Mouse (Mus musculus) liver, embryonic 15.5 days (tissue): ENCODE measurements at regions not wholly inside any gene's neighbourhood (a gene's known extent, or its start where the extent isn't known, plus 50 kb on each side); places are given as distances from the start of the nearest gene placed in this dataset.

Source experiments
- ATAC-seq: fragments of 200-750 bp; cut with Nextera tagmentation; 2 replicates; pipeline ENCODE4 v1.8.0; 2017; ENCODE audit warnings: moderate number of reproducible peaks, mild to moderate bottlenecking, moderate library complexity; ENCODE audit not compliant: insufficient read depth
- H3K27ac ChIP-seq: fragments of 300-500 bp; sonication (generic); replicated peaks from 2 replicates; pipeline ENCODE4 v1.5.1; 2015; ENCODE audit warnings: mild to moderate bottlenecking, inconsistent platforms
- H3K27me3 ChIP-seq: fragments of 300-500 bp; sonication (generic); 2 replicates; pipeline ENCODE4 v1.6.1; 2015; ENCODE audit warnings: mild to moderate bottlenecking, inconsistent platforms
- H3K36me3 ChIP-seq: fragments of 300-500 bp; sonication (generic); replicated peaks from 2 replicates; pipeline ENCODE4 v1.6.1; 2015; ENCODE audit warnings: moderate library complexity, mild to moderate bottlenecking, inconsistent platforms
- H3K4me1 ChIP-seq: fragments of 300-500 bp; sonication (generic); replicated peaks from 2 replicates; pipeline ENCODE4 v1.6.1; 2015; ENCODE audit warnings: inconsistent platforms
- H3K4me2 ChIP-seq: fragments of 300-500 bp; sonication (generic); 2 replicates; pipeline ENCODE4 v1.6.1; 2015; ENCODE audit warnings: moderate library complexity, mild to moderate bottlenecking, inconsistent platforms
- H3K4me3 ChIP-seq: fragments of 300-500 bp; sonication (generic); replicated peaks from 2 replicates; pipeline ENCODE4 v1.5.1; 2015; ENCODE audit warnings: mild to moderate bottlenecking, inconsistent platforms
- H3K9ac ChIP-seq: fragments of 300-500 bp; sonication (generic); 2 replicates; pipeline ENCODE4 v1.6.1; 2015; ENCODE audit warnings: moderate library complexity, mild to moderate bottlenecking, inconsistent platforms
- H3K9me3 ChIP-seq: fragments of 300-500 bp; sonication (generic); replicated peaks from 2 replicates; pipeline ENCODE4 v1.6.1; 2016; ENCODE audit warnings: inconsistent platforms
- WGBS: fragments of 180-500 bp; shearing (Covaris S2); methylation state at CpG from one replicate; pipeline ENCODE4 v1.1.7; 2015; ENCODE audit warnings: mixed read lengths; ENCODE audit not compliant: insufficient replicate concordance; 5-methylcytosine and 5-hydroxymethylcytosine counted together

GRCm38 (mm10) chr4:83988314-83988713 is 463.0 kb downstream of the Ccdc171 start:
- H3K9me3 ChIP-seq: no peaks in the 10 kb centered on the region
- H3K36me3 ChIP-seq: no peaks in the 10 kb centered on the region
- H3K4me2 ChIP-seq: no peak overlapping the region
- no peak overlapping the region for H3K4me3 ChIP-seq
- WGBS: 39% methylated on average over 5 of the region's 5 CpGs
- H3K27me3 ChIP-seq: no peaks in the 10 kb centered on the region
- H3K4me1 ChIP-seq: no peaks in the 10 kb centered on the region
- no peak for ATAC-seq
- H3K9ac ChIP-seq: no peak overlapping the region
- no peak overlapping the region for H3K27ac ChIP-seq

- H3K9me3 ChIP-seq: no peaks in the 10 kb centered on the region
- no peak overlapping the region for H3K4me3 ChIP-seq
- H3K27me3 ChIP-seq: no peaks in the 10 kb centered on the region
- no peak overlapping the region for H3K27ac ChIP-seq
- H3K36me3 ChIP-seq: no peaks in the 10 kb centered on the region
- no peak overlapping the region for H3K4me2 ChIP-seq
- WGBS: 54% methylated on average over 13 of the region's 13 CpGs
- no peaks in the 10 kb centered on the region for H3K4me1 ChIP-seq
- no peak overlapping the region for H3K9ac ChIP-seq
- no peak for ATAC-seq
These were observed 465.0 kb downstream of the Ccdc171 start for GRCm38 (mm10) chr4:83990126-83990989.

- no peaks in the 10 kb centered on the region for H3K4me1 ChIP-seq
- no peaks in the 10 kb centered on the region for H3K9me3 ChIP-seq
- H3K36me3 ChIP-seq: no peaks in the 10 kb centered on the region
- no peak overlapping the region for H3K9ac ChIP-seq
- H3K27me3 ChIP-seq: no peaks in the 10 kb centered on the region
- WGBS: 10% methylated on average over 4 of the region's 4 CpGs
- no peak overlapping the region for H3K4me2 ChIP-seq
- no peak for ATAC-seq
- H3K27ac ChIP-seq: no peak overlapping the region
- no peak overlapping the region for H3K4me3 ChIP-seq
These were observed 465.9 kb downstream of the Ccdc171 start for GRCm38 (mm10) chr4:83991195-83991594.

GRCm38 (mm10) chr4:83997079-83997478 is 471.7 kb downstream of the Ccdc171 start:
- no peak overlapping the region for H3K4me2 ChIP-seq
- ATAC-seq: no peak
- H3K36me3 ChIP-seq: no peaks in the 10 kb centered on the region
- WGBS: 30% methylated on average over 4 of the region's 4 CpGs
- no peaks in the 10 kb centered on the region for H3K4me1 ChIP-seq
- no peak overlapping the region for H3K27ac ChIP-seq
- no peaks in the 10 kb centered on the region for H3K9me3 ChIP-seq
- no peaks in the 10 kb centered on the region for H3K27me3 ChIP-seq
- no peak overlapping the region for H3K9ac ChIP-seq
- no peak overlapping the region for H3K4me3 ChIP-seq

- WGBS: 70% methylated on average over 7 of the region's 7 CpGs
- H3K4me3 ChIP-seq: no peak overlapping the region
- no peaks in the 10 kb centered on the region for H3K4me1 ChIP-seq
- H3K4me2 ChIP-seq: no peak overlapping the region
- H3K27me3 ChIP-seq: no peaks in the 10 kb centered on the region
- H3K9me3 ChIP-seq: no peaks in the 10 kb centered on the region
- H3K36me3 ChIP-seq: no peaks in the 10 kb centered on the region
- no peak overlapping the region for H3K27ac ChIP-seq
- H3K9ac ChIP-seq: no peak overlapping the region
- no peak for ATAC-seq
These were observed 476.3 kb downstream of the Ccdc171 start for GRCm38 (mm10) chr4:84001645-84002044.

- H3K27ac ChIP-seq: no peak overlapping the region
- H3K9ac ChIP-seq: no peak overlapping the region
- WGBS: 69% methylated on average over 7 of the region's 7 CpGs
- H3K27me3 ChIP-seq: no peaks in the 10 kb centered on the region
- H3K4me1 ChIP-seq: no peaks in the 10 kb centered on the region
- no peak for ATAC-seq
- H3K9me3 ChIP-seq: no peaks in the 10 kb centered on the region
- H3K36me3 ChIP-seq: no peaks in the 10 kb centered on the region
- no peak overlapping the region for H3K4me3 ChIP-seq
- H3K4me2 ChIP-seq: no peak overlapping the region
These were observed 478.9 kb downstream of the Ccdc171 start for GRCm38 (mm10) chr4:84004055-84004778.

GRCm38 (mm10) chr4:84004786-84005382 is 479.5 kb downstream of the Ccdc171 start:
- Histone ChIP-seq H3K36me3 (no peaks in the 10 kb centered on the region), H3K27ac (no peak overlapping the region), H3K4me1 (no peaks in the 10 kb centered on the region), H3K27me3 (no peaks in the 10 kb centered on the region), H3K9me3 (no peaks in the 10 kb centered on the region), H3K9ac (no peak overlapping the region), H3K4me2 (no peak overlapping the region), H3K4me3 (no peak overlapping the region)
- 74% methylated on average over 10 of the region's 10 CpGs for WGBS
- no peak for ATAC-seq

- ATAC-seq: no peak
- H3K27ac ChIP-seq: no peak overlapping the region
- no peaks in the 10 kb centered on the region for H3K27me3 ChIP-seq
- no peak overlapping the region for H3K9ac ChIP-seq
- no peaks in the 10 kb centered on the region for H3K9me3 ChIP-seq
- H3K36me3 ChIP-seq: no peaks in the 10 kb centered on the region
- H3K4me2 ChIP-seq: no peak overlapping the region
- no peak overlapping the region for H3K4me3 ChIP-seq
- WGBS: 82% methylated on average over 6 of the region's 6 CpGs
- H3K4me1 ChIP-seq: no peaks in the 10 kb centered on the region
These were observed 486.6 kb downstream of the Ccdc171 start for GRCm38 (mm10) chr4:84011941-84012340.

GRCm38 (mm10) chr4:84015139-84015538 is 489.8 kb downstream of the Ccdc171 start:
- 66% methylated on average over 4 of the region's 4 CpGs for WGBS
- H3K4me3 ChIP-seq: no peak overlapping the region
- no peak for ATAC-seq
- no peak overlapping the region for H3K9ac ChIP-seq
- no peak overlapping the region for H3K4me2 ChIP-seq
- H3K27ac ChIP-seq: no peak overlapping the region
- no peaks in the 10 kb centered on the region for H3K4me1 ChIP-seq
- H3K27me3 ChIP-seq: no peaks in the 10 kb centered on the region
- H3K36me3 ChIP-seq: no peaks in the 10 kb centered on the region
- H3K9me3 ChIP-seq: no peaks in the 10 kb centered on the region

- H3K27me3 ChIP-seq: no peaks in the 10 kb centered on the region
- WGBS: 53% methylated on average over 8 of the region's 8 CpGs
- no peak overlapping the region for H3K4me2 ChIP-seq
- H3K4me1 ChIP-seq: no peaks in the 10 kb centered on the region
- no peak overlapping the region for H3K27ac ChIP-seq
- ATAC-seq: no peak
- H3K9ac ChIP-seq: no peak overlapping the region
- H3K4me3 ChIP-seq: no peak overlapping the region
- no peaks in the 10 kb centered on the region for H3K36me3 ChIP-seq
- H3K9me3 ChIP-seq: no peaks in the 10 kb centered on the region
These were observed 490.3 kb downstream of the Ccdc171 start for GRCm38 (mm10) chr4:84015552-84016169.

GRCm38 (mm10) chr4:84018135-84018534 is 492.8 kb downstream of the Ccdc171 start:
- H3K27ac ChIP-seq: no peak overlapping the region
- H3K4me2 ChIP-seq: no peak overlapping the region
- H3K4me1 ChIP-seq: no peaks in the 10 kb centered on the region
- ATAC-seq: no peak
- no peaks in the 10 kb centered on the region for H3K27me3 ChIP-seq
- WGBS: 79% methylated on average over 7 of the region's 7 CpGs
- no peaks in the 10 kb centered on the region for H3K36me3 ChIP-seq
- no peak overlapping the region for H3K9ac ChIP-seq
- H3K9me3 ChIP-seq: no peaks in the 10 kb centered on the region
- H3K4me3 ChIP-seq: no peak overlapping the region
